Mouse (Mus musculus) liver, embryonic 14.5 days (tissue): ENCODE measurements around the gene Olfr1120.

Experiments
- CTCF ChIP-seq: IDR thresholded peaks from 2 replicates; pipeline ENCODE4 v1.5.1; 2016; ENCODE audit warnings: antibody characterized with exemption, low read depth, control low read depth
- EP300 ChIP-seq: IDR thresholded peaks from 2 replicates; pipeline ENCODE4 v1.6.1; 2016; ENCODE audit warnings: antibody characterized with exemption, low read depth

- TF ChIP-seq CTCF = no peak
- TF ChIP-seq EP300 = no peak
Measured at GRCm38 (mm10) chr2:87385549-87385948, 30.9 kb downstream of the Olfr1120 start, which contains the start of gene Olfr1122.
